Mouse (Mus musculus) kidney, embryonic 16.5 days (tissue): ENCODE measurements around the gene Mettl11b. TPM values are rescaled to one million over a fixed set of nuclear protein-coding genes. Genes with fewer than 3 reads are reported as not detected.
"Not testable (repeated sequence)": the region's sequence is repeated elsewhere in the genome, so short reads cannot be mapped to it uniquely, and the experiment has no call there.

ENCODE experiments used
- ATAC-seq: fragments of 200-750 bp; cut with Nextera tagmentation; 2 replicates; pipeline ENCODE4 v1.8.0; 2017; ENCODE audit warnings: moderate TSS enrichment; ENCODE audit not compliant: low FRiP score, low TSS enrichment
- H3K27ac ChIP-seq: fragments of 300-500 bp; sonication (generic); 2 replicates; pipeline ENCODE4 v1.5.1; 2014; ENCODE audit warnings: low read length
- H3K27me3 ChIP-seq: fragments of 300-500 bp; sonication (generic); 2 replicates; pipeline ENCODE4 v1.6.1; 2014; ENCODE audit warnings: low read length, control low read depth, mixed read lengths; ENCODE audit not compliant: insufficient read depth
- H3K36me3 ChIP-seq: fragments of 300-500 bp; sonication (generic); 2 replicates; pipeline ENCODE4 v1.6.1; 2014; ENCODE audit warnings: low read length, control low read depth, mixed read lengths; ENCODE audit not compliant: insufficient read depth
- H3K4me1 ChIP-seq: fragments of 300-500 bp; sonication (generic); 2 replicates; pipeline ENCODE4 v1.6.1; 2014; ENCODE audit warnings: low read length, control low read depth, mixed read lengths; ENCODE audit not compliant: insufficient read depth
- H3K4me2 ChIP-seq: fragments of 300-500 bp; sonication (generic); replicated peaks from 2 replicates; pipeline ENCODE4 v1.6.1; 2014; ENCODE audit warnings: low read depth, low read length
- H3K4me3 ChIP-seq: fragments of 300-500 bp; sonication (generic); 2 replicates; pipeline ENCODE4 v1.5.1; 2014; ENCODE audit warnings: mild to moderate bottlenecking, low read length
- H3K9ac ChIP-seq: fragments of 300-500 bp; sonication (generic); replicated peaks from 2 replicates; pipeline ENCODE4 v1.6.1; 2014; ENCODE audit warnings: low read length
- H3K9me3 ChIP-seq: fragments of 300-500 bp; sonication (generic); 2 replicates; pipeline ENCODE4 v1.6.1; 2016; ENCODE audit warnings: low read length, control low read depth
- WGBS: fragments of 180-500 bp; shearing (Covaris S2); extraction: QIAGEN DNeasy Blood & Tissue Kit; methylation state at CpG from one replicate; pipeline ENCODE4 v1.1.7; 2014; 5-methylcytosine and 5-hydroxymethylcytosine counted together
- polyA plus RNA-seq: library from polyadenylated mRNA; unstranded; fragments of >200 nt; fragmentation: Nextera tagmentation; extraction: Ambion mirVana; gene quantifications from 2 replicates; pipeline ENCODE4 v1.2.1, GENCODE M21; 2015

Mettl11b gene
- 0.13 and 0.25 TPM in 2 replicates for polyA plus RNA-seq

DNA sequence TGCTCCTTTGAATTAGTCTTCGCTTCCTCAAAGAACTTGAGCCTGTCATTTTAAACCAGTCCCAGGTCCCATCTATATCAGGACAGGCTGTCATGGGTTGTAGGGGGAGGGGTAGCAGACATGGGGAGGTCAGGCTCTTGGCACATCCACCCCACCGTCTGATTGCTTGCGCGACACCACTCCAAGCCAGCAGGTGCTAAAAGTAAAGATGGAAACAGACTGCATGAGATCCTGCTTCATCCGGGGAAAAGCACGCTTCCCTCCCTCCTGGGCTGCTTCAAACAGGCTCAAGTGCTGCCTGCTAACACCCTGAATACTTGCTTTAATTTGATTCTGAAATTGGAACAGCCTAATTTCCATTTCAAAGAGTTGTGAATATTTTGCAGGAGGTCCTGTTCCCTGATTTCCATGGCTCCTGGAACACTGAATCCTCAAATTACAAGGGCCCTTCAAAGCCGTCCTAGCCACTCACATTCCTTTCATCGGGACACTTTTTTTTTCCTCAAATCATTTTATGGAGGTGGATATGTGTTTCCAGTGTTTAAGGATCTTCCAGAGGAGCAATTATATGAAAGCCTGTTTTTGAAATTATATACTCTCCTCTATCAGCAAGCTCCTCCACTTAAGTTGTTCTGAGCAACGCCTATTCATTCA is at the start of gene Mettl11b:
TSS of gene Mettl11b (minus strand) at position 127 of the 654 bp plus-strand sequence.
- H3K36me3 ChIP-seq = no peaks in the 10 kb centered on the region

DNA sequence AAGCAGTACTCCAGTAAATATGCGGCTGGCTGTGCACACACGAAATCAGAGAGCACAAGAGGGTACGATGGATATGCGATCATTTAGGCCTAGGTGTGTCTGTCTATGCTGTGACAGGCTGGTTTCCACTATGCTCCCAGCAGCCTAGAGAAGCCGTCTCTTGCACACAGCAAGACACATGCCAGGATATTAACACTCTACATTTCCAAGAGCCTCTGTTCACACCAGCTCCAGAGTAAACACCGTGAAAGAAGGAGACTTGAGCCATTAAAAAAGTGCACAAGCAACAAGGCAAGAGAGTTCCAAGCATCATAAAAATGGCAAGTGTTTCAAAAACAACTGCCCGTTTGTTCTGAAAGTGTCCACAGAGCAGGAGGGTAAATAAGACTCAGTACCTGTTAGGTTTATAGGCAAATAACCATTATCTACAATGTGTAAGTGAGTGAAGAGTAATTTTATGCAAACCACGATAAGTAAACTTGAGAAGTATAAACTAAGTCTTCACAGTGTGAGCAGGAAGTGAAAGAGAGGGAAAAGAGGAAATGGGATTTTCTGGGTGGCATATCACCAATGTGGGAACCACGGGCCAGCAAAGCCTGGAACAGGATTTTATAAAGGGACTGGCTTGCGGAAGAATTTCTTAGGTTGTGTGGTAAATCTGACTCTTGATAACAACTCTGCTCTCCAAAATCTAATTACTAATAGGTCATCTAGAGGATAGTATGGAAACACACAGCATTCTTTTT is 32.6 kb upstream of the Mettl11b start:
- H3K9ac ChIP-seq = no peak overlapping the region

More for the DNA sequence above, at the start of gene Mettl11b:
- Histone ChIP-seq H3K4me2 (0 out of 2 replicates have a peak within 1 kb of the TSS, but pooled peaks have one; percentile 19), H3K4me1 (no peaks in the 10 kb centered on the region), H3K27ac (no peak within 1 kb of the TSS), H3K9me3 (no peaks in the 10 kb centered on the region), H3K9ac (no peak within 1 kb of the TSS), H3K27me3 (no peaks in the 10 kb centered on the region), H3K4me3 (no peak within 1 kb of the TSS)
- WGBS = 47% methylated on average over 9 of the region's 9 CpGs
- 0 out of 2 replicates have a peak, but pooled peaks have one; percentile 61 for ATAC-seq

DNA sequence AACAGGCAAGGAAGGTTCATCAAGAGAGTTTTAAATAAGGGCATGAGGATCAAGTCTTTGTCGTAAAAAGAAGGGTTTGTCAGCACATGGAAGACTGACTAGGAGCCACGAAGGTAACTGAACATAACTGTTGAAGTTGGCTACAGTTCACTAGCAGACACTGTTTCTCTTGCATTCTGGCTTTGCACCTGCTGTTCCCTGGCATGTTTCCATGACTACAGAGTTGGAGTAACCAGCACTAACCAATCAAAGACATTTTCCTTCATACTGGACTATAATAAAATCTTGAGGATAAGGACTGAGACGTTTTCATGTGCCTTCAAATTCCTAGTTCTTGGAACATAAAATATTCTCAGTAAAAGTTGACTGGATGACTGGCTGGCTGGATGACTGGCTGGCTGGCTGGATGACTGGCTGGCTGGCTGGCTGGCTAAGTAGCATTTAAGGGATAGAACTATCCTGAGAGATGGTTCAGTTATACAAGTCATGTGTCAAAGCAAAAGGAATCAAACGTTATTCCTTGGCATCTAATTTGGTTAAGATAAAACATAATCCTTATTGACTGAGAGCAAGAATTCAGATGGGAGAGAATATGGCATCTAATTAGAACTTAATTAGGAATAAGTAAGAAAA is 26.4 kb upstream of the Mettl11b start:
- Histone ChIP-seq H3K4me3 (no peak overlapping the region), H3K36me3 (no peaks in the 10 kb centered on the region), H3K9me3 (no peaks in the 10 kb centered on the region), H3K27ac (no peak overlapping the region), H3K4me1 (no peaks in the 10 kb centered on the region), H3K27me3 (no peaks in the 10 kb centered on the region), H3K9ac (no peak overlapping the region), H3K4me2 (no peak overlapping the region)
- ATAC-seq = no peak
- 71% methylated on average over 4 of the region's 4 CpGs for WGBS

More for the DNA sequence above, 32.6 kb upstream of the Mettl11b start:
- no peaks in the 10 kb centered on the region for H3K9me3 ChIP-seq
- H3K27ac ChIP-seq = no peak overlapping the region
- H3K27me3 ChIP-seq = no peaks in the 10 kb centered on the region
- H3K4me3 ChIP-seq = no peak overlapping the region
- no peak overlapping the region for H3K4me2 ChIP-seq
- no peaks in the 10 kb centered on the region for H3K36me3 ChIP-seq
- WGBS = 60% methylated on average over 10 of the region's 10 CpGs
- no peak for ATAC-seq
- H3K4me1 ChIP-seq = no peaks in the 10 kb centered on the region

DNA sequence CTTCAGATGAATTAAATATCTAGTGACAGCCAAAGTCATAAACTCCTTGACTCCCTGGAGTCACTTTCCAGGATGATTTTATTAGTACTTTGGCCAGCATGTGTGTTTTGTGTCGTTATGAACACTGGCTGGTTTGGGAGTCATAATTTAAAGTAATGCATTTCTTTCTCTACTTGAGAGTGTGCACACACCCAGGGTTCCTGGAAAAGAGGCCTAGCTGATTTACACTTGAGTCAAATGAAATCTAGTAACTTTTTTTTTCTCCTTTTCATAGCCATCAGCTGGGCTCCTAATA is 12.2 kb upstream of the Mettl11b start:
- H3K4me3 ChIP-seq = no peak overlapping the region
- 38% methylated on average over 1 of the region's 1 CpGs for WGBS
- H3K4me2 ChIP-seq = no peak overlapping the region
- H3K27me3 ChIP-seq = no peaks in the 10 kb centered on the region
- H3K27ac ChIP-seq = no peak overlapping the region
- H3K36me3 ChIP-seq = no peaks in the 10 kb centered on the region
- 0 out of 2 replicates have a peak, but pooled peaks cover 3% of the 10 kb centered on the region for H3K9me3 ChIP-seq
- no peak; the same call in 1 of the 2 replicates for ATAC-seq
- no peaks in the 10 kb centered on the region for H3K4me1 ChIP-seq
- no peak overlapping the region for H3K9ac ChIP-seq

DNA sequence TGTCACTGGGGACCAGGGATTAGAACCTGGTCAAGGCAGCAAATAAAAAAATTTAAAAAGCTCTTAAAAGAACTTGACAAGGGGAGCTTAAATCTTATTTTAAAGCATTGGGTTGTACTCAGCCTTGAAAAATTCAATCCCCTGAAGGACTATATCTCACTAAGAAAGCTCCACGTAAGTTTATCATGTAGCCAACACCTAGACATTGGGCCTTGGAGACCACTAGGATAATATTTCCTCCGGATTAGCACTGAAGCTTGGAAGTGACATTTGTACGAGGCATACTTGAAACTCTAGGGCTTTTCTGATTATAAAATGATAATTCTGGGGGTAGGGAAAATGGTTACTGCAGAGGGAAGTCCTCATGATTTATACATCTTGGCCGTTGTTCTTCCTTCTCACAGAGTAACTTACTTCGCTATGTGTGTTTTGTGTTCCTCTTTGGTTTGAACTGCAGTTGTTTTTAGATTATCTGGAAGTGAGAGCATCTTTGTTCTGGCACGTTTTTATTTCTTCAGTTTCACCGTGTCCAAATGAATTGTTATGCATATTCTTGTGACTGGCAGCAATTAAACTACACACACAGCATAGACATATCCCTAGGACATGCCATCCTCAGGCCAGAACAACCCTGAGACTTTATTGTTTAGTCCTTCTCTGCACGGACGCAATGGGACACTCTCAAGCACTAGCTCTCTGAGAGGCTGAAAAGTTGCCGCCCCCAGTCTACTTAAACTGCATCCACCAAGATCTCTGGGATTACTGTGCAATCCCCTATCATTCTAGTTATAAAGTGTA is 11.6 kb upstream of the Mettl11b start:
- no peak overlapping the region for H3K4me3 ChIP-seq
- no peak overlapping the region for H3K27ac ChIP-seq
- 53% methylated on average over 10 of the region's 10 CpGs for WGBS

DNA sequence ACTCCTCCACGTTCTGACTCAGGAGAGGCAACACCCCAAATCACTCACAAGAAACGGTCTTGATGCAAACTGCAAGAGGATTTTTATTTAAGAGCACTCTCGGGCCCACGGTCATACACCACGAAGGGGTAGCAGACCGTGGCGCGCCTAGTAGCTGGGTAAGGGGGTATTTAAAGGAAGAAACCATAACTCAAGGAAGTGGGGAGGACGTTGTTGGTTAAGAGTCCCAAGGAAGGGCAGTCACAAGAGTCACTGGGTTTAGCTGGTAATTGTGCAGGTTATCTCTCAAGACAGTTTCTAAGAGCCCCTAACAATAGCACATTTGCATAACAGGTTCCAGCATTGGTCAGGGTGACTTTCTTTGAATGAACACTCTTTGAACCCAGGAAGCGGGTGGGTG is 6.1 kb upstream of the Mettl11b start:
- H3K4me3 ChIP-seq, H3K4me2 ChIP-seq, H3K27me3 ChIP-seq, H3K9ac ChIP-seq, H3K27ac ChIP-seq, H3K4me1 ChIP-seq, H3K9me3 ChIP-seq, ATAC-seq, H3K36me3 ChIP-seq: not testable (repeated sequence)
- WGBS = 89% methylated on average over 10 of the region's 10 CpGs

More for the DNA sequence above, 11.6 kb upstream of the Mettl11b start:
- H3K4me1 ChIP-seq = no peaks in the 10 kb centered on the region
- H3K36me3 ChIP-seq = no peaks in the 10 kb centered on the region
- peak; percentile 49; the same call in 1 of the 2 replicates for ATAC-seq
- H3K4me2 ChIP-seq = no peak overlapping the region
- peaks cover 6% of the 10 kb centered on the region; the same call in 1 of the 2 replicates for H3K9me3 ChIP-seq
- H3K27me3 ChIP-seq = no peaks in the 10 kb centered on the region
- no peak overlapping the region for H3K9ac ChIP-seq

DNA sequence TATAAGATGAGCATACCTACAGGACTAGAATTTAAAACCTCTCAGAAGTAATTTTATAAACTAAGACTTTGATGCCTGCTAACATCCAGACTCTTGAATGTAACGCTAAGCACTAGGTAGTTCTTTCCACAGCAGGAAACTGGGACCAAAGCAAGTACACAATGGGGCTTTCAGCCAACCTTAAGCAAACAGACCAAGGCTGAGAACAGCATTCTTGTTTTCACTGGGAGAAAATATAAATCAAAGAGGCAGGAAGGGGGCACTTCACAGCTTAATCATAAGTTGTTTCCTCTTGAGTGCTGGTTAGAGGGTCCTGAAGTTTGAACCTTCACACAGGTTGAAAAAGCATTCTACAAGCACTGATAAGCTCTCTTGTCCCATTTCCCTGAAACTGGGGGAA is 1.1 kb downstream of the Mettl11b start:
- Histone ChIP-seq H3K4me3 (no peak overlapping the region), H3K9ac (no peak overlapping the region), H3K4me1 (no peaks in the 10 kb centered on the region), H3K4me2 (no peak overlapping the region), H3K27ac (no peak overlapping the region), H3K9me3 (no peaks in the 10 kb centered on the region), H3K36me3 (no peaks in the 10 kb centered on the region), H3K27me3 (no peaks in the 10 kb centered on the region)
- 41% methylated on average over 1 of the region's 1 CpGs for WGBS
- ATAC-seq = no peak

DNA sequence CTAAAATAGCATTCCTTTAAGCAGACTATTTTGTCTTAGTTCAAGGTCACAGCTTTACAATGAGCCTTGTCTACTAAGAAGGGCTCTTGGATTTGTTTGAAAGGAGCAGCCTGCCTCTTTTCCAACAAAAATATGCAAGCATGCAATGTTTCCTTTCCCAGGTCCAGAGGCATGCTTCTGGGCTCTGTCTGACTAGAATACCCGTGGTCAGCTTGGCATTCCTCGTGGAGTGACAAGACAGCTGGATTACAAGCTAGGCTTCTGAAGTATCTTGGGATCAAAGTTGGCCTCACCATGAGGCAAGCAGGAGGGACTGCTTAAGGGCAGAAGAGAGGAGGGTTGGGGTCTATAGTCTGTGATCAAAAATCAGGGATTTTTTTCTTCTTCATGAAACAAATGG is 16.4 kb downstream of the Mettl11b start:
- Histone ChIP-seq H3K27me3 (no peaks in the 10 kb centered on the region), H3K9me3 (no peaks in the 10 kb centered on the region), H3K4me1 (peaks cover 5% of the 10 kb centered on the region; the same call in 1 of the 2 replicates), H3K9ac (no peak overlapping the region), H3K27ac (no peak overlapping the region), H3K4me3 (no peak overlapping the region), H3K36me3 (no peaks in the 10 kb centered on the region), H3K4me2 (no peak overlapping the region)
- 29% methylated on average over 2 of the region's 2 CpGs for WGBS
- ATAC-seq = no peak

DNA sequence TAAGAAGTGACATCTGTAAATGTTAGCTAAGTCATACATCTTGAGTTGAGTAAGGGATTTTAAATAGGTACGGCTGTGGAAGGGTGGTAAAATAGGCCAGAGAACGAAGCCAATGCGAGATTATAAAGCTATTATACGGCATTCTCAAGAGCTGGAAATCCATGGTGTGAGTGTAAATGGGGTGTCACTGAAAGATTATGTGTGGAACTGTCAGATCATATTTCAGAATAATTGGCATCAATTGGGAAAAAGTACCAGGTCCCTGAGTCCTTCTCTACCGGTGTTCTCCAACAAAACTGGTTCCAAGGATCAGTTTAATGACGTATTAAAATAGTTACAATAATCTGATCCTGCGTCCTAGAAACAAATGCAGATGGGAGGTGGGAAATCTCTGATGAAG is 24.5 kb downstream of the Mettl11b start:
- no peak for ATAC-seq
- 86% methylated on average over 7 of the region's 7 CpGs for WGBS

More for the DNA sequence above, 24.5 kb downstream of the Mettl11b start:
- Histone ChIP-seq H3K9ac (no peak overlapping the region), H3K9me3 (no peaks in the 10 kb centered on the region), H3K4me3 (no peak overlapping the region), H3K4me2 (no peak overlapping the region), H3K27ac (no peak overlapping the region), H3K4me1 (no peaks in the 10 kb centered on the region), H3K36me3 (no peaks in the 10 kb centered on the region), H3K27me3 (no peaks in the 10 kb centered on the region)
